8 mouse cellular contexts compared by ENCODE assay signal in genomic region chr7:16387160-16388041, GRCm38 (mm10). TPM values are rescaled to one million over a fixed set of nuclear protein-coding genes. Genes with fewer than 3 reads are reported as not detected.
DNase-seq lines count a peak whose midpoint lies in the region; ATAC-seq lines count a peak whose summit lies in the region.

TSS of gene Sae1 (minus strand) at chr7:16387806.

- H3K4me2 ChIP-seq in hindbrain, embryonic 16.5 days (ENCODE audit: low read length) = peak within 1 kb of the TSS; percentile 90

- peaks cover 20% of the 10 kb centered on the region for H3K4me1 ChIP-seq in hindbrain, embryonic 16.5 days (ENCODE audit: control insufficient read depth, insufficient read depth, low read depth, low read length)

- H3K4me3 ChIP-seq in hindbrain, embryonic 16.5 days (ENCODE audit: low read length) = peak within 1 kb of the TSS; percentile 88
- peak within 1 kb of the TSS; percentile 88 for H3K4me3 ChIP-seq in macrophage (ENCODE audit: inconsistent target)

- ATAC-seq in hindbrain, embryonic 16.5 days = peak; percentile 96

- peaks cover 51% of the 10 kb centered on the region for H3K79me2 ChIP-seq in macrophage (ENCODE audit: inconsistent target)

- under 1% methylated on average over 56 of the region's 58 CpGs for WGBS in hindbrain, embryonic 16.5 days
- under 1% methylated on average over 43 of the region's 58 CpGs for WGBS in macrophage (ENCODE audit: missing documents)

- no peaks in the 10 kb centered on the region for H3K9me3 ChIP-seq in hindbrain, embryonic 16.5 days (ENCODE audit: control insufficient read depth, low read length)

- no peaks in the 10 kb centered on the region for H3K27me3 ChIP-seq in hindbrain, embryonic 16.5 days (replicated peaks; ENCODE audit: control insufficient read depth, insufficient read depth, low read length)

- no peaks in the 10 kb centered on the region for H3K36me3 ChIP-seq in hindbrain, embryonic 16.5 days (ENCODE audit: control insufficient read depth, insufficient read depth, low read length)
- H3K36me3 ChIP-seq in macrophage (ENCODE audit: inconsistent target) = no peaks in the 10 kb centered on the region

- peak within 1 kb of the TSS; percentile 84 for H3K27ac ChIP-seq in hindbrain, embryonic 16.5 days (ENCODE audit: low read depth, low read length)
- peak within 1 kb of the TSS; percentile 65 for H3K27ac ChIP-seq in macrophage

- peak within 1 kb of the TSS; percentile 95 for H3K9ac ChIP-seq in hindbrain, embryonic 16.5 days (ENCODE audit: low read depth, low read length)

- peak; percentile 94 for DNase-seq in T-cell, adult 2 months (ENCODE audit: low spot score)
- peak; percentile 96 to 98 for DNase-seq in cerebellum, postnatal 36 days
- DNase-seq in gastrocnemius, adult 18-20 months (ENCODE audit: low spot score) = peak; percentile 96
- DNase-seq in left cerebral cortex, adult 18-20 months (ENCODE audit: low spot score in 2 of 2) = peak; percentile 96 to 97
- peak; percentile 98 for DNase-seq in right cerebral cortex, adult 18-20 months
- DNase-seq in urinary bladder, postnatal 10 days (ENCODE audit: low spot score) = peak; percentile 82

RNA-seq across cellular contexts. Expression of gene Sae1, which starts in this region (rescaled TPM):
- total RNA-seq in gastrocnemius, adult 18-20 months (2021) = 10 to 100 TPM; 25.3 to 30.6 TPM
- 267 and 272 TPM in 2 replicates for polyA plus RNA-seq in hindbrain, embryonic 16.5 days (2015; fragmentation: Nextera tagmentation; extraction: Ambion mirVana)
- 100 to 1,000 TPM; 114 to 119 TPM for total RNA-seq in left cerebral cortex, adult 18-20 months (2021)
- total RNA-seq in macrophage (2018; cell fraction: chromatin; rRNA removed) = 10 to 100 TPM in 24 of 26 experiments, 1 to 10 TPM in 2; 7.7 to 58.2 (median 29.0) TPM
- total RNA-seq in macrophage (2018; cell fraction: cytosol; rRNA removed) = 10 to 100 TPM; 42.3 to 78.0 (median 54.8) TPM
- 10 to 100 TPM; 18.5 to 56.7 (median 31.3) TPM for total RNA-seq in macrophage (2018; cell fraction: nucleus; rRNA removed)
- polyA plus RNA-seq in macrophage (2018) = 50.0 to 88.6 TPM (median 68.1 TPM) in 3 replicates

Comparison
In these comparisons a context has a peak if more than half of its experiments do, and no peak if none do; other contexts are left out.
1. Peak in every context shown above with its lines: DNase-seq, ATAC-seq, H3K4me3 ChIP-seq and H3K27ac ChIP-seq.